Mouse (Mus musculus) gastrocnemius, adult 18-20 months (tissue): ENCODE data around the gene Snrnp40. TPM values are rescaled to one million over a fixed set of nuclear protein-coding genes. Genes with fewer than 3 reads are reported as not detected.

Experiments
- DNase-seq: peaks from one replicate; pipeline ENCODE4 v3.0.0; 2021; ENCODE audit warnings: low spot score
- long read RNA-seq, 2 experiments: library from polyadenylated mRNA; stranded (forward); transcript quantifications; one replicate each; pipeline ENCODE4 v2.0.0; 2021
- total RNA-seq, 2 experiments: library from RNA; stranded (reverse); gene quantifications; 2 replicates each; pipeline ENCODE4 v1.2.3; 2021

Snrnp40 gene
- total RNA-seq, result 10 to 100 TPM; 11.6 to 11.7 TPM
- long read RNA-seq, experiment 1, transcript Snrnp40-201 (10 exons, 1,584 nt), result major isoform, 20 of 24 reads
- long read RNA-seq, experiment 1, partial matches to known transcripts, result 2 of 24 reads
- long read RNA-seq, experiment 1, other reads (novel, unspliced or antisense), result 2 of 24 reads
- long read RNA-seq, experiment 2, transcript Snrnp40-201 (10 exons, 1,584 nt), result major isoform, 16 of 20 reads
- long read RNA-seq, experiment 2, partial matches to known transcripts, result 3 of 20 reads
- long read RNA-seq, experiment 2, other reads (novel, unspliced or antisense), result 0 of 20 reads

DNA sequence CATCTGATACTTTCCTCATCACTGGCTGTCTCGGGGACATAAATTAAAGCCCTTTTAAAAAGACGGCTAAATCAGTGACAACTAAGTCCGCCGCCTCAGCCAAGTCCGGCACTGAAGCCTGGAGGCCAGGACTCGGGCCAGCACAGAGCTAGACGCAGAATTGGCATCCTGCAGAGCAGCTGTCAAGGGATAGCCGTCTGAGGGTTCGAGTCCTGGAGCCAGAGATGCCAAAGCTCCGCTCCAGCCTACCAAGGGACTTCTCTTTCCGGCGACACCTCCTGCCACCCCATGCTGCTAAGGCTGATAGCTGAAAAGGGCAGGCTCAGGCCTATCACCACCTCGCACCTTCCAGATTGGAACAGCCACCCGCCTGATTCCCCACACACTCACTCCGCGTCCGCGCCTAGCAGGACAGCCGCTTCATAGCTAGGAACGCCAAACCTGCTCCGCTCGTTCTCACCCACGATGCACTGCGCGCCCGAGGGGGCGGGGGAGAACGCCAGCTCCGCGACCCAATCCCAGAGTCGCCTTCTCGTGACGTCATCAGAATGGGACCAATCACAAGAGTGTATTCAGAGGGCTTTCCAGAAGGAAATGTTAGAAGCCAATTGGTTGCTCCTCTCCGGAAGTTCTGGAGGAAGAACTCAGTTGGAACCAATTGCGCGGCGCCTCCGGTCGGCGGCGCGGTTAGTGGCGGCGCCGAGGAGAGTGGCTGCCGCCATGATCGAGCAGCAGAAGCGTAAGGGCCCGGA, at the start of gene Snrnp40, which contains the start of gene Zcchc17:
Gene Snrnp40, plus strand, starts transcription at position 647 of the 752 bp plus-strand sequence.
Gene Zcchc17, minus strand, starts transcription at position 458 of the 752 bp plus-strand sequence.
- DNase-seq, result peak; percentile 100

DNA sequence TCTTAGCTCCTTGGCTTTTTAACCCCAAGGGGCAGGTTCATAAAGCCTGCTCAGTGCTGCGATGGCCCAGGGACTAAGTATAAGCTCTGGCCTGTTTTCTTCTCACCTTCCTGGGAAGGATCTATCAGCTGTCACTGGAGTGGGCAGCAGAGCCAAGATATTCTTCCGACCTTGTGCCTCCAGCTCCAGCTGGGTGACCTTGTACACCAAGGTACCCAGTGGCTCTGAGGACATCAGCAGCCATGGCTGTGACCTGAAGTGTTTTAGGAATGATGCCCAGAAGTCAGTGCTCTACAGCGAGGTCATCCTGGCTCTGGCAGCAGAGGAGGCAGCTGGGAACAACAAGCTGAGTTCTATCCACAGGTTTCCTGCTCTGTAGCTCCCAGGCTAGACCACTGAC, 47.4 kb upstream of the Snrnp40 start:
- DNase-seq, result peak; percentile 54

DNA sequence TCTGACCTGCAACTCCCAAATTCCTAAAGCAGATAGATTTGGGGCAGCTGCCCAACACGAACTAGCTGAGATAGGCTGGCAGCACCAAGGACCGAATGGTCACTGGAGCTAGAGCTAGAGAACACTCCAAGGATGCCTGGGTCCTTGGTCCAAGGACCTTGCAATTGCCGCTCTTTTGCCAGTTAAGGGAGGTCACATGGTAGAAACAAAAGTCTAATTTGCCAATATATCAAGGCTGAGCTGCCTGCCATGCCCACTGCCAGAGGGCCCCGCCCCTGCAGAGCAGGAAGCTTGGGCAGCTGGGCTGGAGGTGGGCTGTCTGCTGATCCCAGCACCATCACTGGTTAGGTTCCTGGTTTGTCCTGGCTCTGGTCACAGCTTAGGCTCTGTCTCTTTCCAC, 46.4 kb upstream of the Snrnp40 start:
- no peak for DNase-seq

DNA sequence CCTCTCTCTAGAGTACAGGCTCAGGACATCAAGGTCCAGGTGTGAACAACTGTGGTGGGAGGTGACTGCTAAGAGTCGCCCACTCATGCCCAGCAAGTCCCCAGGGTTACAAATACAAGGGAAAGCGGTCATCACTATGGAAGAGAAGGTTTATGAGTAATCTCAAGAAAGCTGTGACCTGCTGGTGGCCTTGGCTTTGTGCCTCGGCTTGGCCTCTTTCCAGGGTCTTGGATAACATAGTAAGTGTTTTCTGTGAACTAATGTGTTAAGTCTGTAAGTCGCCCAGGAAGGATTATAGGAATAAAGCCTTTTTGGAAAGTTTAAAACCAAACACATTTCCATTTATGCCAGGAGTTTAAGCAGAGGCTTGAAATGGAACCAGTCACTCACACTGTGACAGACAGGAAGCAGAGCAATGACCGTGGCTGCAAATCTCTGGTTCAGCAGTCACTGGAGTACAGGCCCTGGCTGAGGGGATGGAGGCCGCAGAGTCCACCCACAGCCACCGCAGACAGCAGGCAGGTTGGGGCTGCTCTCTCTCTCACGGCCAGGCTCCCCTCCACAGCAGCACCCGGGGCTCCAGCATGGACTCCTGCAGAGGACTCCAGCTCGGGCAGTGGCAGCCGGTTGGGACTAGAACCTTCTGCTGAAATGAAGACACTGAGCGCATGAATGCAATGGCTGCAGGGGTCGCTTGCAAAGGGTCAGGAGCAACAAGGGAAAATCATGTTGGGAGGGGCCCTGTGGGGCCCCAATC, 44.0 kb upstream of the Snrnp40 start:
- DNase-seq, result no peak

DNA sequence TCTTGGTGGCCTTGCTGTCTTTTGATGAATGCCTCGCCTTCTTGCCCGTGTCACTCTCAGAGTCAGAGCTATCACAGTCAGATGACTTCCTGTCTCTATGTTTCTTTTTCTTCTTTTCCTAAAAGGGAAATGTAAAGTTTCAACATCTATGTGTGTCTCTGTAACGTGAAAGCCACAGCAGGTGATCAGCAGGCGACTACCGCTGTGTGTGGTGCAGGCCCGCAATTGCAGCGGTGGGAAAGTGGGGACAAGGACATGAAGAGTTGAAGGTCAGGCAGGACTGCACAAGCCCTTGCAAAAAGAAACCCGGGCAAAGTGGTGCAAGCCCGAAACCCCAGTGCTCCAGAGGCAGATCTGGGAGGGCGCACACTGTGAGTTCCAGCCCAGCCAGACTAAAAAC, 43.2 kb upstream of the Snrnp40 start:
- DNase-seq, result no peak

DNA sequence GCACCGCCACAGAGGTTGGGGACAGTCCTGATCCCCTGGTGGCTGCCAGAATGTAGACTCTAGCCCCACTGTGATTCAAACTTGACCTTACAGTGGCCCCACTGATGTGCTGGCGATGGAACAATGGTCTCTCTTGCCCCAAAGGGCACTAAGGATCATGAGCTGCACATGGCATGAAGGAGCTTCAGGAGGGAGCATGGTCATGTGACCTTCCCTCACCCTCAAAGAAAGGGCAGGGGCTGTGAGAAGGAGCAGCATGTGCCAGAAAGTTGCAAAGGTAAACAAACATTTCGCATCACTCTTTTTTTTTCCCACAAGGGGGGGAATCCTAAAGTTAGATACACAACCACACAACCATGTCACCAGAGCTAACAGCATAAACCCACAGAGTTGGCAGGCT, 41.8 kb upstream of the Snrnp40 start:
- DNase-seq, result no peak

DNA sequence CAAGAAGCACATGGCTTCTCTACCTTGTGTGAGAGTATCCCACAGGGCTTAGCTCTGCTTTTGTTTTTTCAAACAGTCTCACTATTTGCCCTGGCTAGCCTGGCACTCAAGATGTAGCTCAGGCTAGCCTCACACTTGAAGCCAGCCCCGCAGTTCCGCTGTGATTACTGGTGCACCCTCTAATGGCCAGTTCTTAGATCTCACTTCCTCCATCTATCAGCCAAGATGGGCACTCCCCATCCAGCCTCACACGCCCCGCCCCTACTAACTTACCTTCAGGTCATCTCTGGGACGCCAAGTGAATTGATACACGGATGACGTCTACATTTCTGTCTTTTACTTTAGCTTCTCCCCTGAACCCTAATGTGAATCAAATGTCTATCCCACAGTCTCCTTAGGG, 40.4 kb upstream of the Snrnp40 start:
- DNase-seq, result no peak

DNA sequence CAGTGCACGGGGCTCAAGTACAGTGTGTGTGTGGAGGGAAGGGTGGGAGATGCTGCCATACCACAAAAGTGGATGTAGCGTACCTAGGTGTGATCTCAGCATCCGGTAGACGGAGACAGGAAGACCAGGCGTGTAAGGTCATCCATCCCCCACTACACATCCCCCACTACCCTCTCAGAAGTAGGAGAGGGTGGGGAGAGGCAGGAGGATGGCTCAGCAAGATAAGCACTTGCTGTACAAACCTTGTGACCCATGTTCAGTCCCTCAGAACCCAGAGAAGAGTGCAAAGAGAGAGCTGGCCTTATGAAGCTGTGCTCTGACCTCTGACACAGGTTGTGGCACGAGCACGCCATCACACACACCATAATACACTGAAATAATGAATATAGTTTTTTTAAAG, 38.3 kb upstream of the Snrnp40 start:
- no peak for DNase-seq

DNA sequence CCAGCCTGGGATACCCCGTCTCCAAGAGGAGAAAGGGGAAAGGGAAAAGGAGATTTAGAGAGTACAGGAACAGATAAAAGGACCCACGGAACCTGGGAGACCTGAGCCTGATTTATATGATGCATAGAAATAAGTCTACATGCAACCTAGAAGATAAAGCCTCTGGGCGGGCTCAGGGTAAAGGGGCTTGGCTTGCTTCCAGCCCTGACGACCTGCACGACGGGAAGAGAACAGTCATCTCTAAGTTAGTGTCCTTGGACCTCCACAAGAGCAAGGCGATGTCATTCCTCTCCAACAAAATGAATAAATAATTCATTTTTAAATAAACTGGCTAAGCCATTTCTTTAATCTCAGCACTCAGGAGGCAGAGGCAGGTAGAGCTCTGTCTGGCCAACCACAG, 37.4 kb upstream of the Snrnp40 start:
- DNase-seq, result no peak

DNA sequence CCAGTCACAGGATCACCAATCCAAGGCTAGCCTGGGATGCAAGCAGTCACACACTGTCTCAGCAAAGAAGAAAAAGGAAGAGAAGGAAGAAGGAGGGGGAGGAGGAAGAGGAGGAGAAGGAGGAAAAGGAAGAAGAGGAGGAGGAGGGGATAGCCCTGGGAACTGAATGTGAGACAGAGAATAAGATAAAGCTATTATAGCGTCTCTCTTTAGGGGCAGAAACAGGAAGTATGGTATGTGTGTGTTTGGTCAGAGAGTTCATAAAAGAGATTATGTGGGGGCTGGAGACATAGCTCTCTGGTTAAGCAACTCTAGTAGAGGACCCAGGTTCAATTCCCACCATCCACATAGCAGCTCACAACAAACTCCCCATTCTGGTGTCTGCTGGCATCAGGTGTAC, 36.8 kb upstream of the Snrnp40 start:
- DNase-seq, result no peak

DNA sequence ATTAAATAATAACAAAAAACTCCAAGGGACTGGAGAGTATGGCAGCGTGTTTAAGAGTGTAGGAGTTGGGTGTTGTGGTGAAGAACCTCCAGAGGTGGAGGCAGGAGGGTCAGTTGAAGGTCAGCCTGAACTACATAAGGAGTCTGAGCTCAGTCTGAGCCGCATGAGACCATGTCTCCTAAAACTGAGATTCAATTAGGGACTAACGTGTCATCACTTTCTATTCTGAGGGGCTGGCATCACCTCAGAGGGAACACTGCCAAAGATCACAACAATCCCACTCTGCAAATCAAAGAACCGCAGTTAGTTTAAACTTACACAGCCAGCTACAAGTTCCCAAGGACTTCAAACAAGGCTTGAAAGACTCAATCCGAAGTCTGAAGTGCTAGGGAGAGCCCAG, 36.3 kb upstream of the Snrnp40 start:
- DNase-seq, result peak; percentile 71

DNA sequence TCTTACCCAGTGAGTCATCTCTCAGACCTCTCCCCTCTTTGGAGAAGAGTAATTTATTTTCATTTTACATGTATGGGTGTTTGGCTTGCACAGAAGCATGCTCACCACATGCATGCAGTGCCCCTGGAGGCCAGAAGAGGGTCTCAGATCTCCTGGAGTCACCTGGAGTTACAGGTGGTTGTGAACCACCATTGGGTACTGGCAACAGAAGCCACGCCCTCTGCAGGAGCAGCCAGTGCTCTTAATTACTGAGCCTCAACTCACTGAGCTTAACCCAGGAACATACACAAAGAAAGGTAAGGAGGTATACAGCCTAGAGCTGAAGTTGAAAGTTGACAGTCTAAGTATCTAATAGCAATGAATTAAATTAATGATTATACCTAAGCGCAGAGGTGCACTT, 34.5 kb upstream of the Snrnp40 start:
- no peak for DNase-seq

DNA sequence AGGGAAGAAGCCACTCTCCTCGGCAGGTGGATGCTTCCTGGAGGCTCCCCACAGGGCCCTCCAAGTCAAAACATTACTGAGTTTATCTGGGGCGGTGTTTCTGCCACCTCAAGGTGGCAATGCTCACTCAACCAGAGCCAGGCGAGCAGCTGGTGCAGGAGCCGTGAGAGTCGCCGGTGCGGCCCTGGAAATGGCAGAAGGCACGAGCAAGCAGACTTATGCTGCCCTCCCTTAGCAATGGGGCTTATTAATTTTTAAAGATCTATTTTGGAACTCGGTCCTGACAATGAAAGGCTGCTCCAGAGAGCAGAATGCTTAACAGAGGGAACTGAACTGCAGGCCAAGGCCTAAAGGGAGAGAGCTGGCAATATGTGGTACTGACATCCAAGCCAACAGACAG, 32.6 kb upstream of the Snrnp40 start:
- no peak for DNase-seq

DNA sequence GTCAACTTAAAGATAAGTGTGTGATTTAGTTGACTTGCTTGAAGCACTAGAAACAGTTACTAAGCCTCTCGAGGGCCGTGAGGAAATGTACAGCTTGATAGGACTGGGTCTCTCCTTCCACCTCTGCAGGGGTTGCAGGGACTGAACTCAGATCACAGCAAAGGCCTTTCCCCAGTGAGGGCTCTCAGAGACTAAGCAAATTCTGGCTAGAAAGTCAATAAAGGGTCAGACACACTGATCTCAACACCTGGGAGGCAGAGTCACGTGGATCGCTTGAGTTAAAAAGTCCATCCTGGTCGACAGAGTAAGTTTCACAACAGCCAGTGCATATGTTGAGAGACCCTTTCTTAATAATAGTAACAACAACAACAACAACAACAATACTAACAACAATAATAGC, 24.1 kb upstream of the Snrnp40 start:
- DNase-seq, result no peak

DNA sequence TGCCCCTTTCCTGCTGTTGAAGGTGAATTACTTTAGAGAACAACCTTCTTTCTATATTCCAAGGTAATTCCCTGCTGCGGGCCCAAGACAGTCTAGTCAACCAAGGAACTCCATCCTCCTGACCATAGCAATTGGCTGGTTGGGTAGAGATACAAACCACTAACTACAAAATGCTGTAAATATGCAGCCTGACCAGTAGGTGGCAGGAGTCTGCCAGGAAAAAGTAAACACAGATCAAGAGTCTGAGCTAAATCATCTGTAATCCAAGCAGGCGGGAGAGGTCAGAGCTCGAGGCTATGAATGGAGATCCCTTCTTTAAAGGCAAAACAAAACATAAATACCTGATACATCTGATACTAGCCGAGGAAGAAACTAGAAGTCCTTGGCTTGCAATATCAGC, 18.2 kb upstream of the Snrnp40 start:
- DNase-seq, result peak; percentile 66

DNA sequence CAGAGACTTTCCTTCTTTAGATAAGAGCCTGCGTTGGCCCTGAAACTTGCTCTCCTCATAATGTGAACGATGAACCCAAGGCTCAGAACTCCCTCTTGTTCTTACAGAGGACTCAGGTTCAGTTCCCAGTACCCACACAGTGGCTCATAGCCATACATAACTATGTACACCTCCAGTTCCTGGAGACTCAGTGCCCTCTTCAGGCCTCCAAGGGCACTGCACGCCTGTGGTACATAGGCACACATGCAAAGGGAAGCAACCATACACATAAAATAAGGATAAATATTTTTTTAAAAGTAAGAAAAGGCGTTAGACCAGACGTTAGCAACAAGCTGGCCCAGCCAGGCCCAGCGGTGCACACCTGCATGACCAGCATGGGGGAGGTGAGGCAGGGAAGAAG, 10.3 kb upstream of the Snrnp40 start:
- DNase-seq, result no peak

DNA sequence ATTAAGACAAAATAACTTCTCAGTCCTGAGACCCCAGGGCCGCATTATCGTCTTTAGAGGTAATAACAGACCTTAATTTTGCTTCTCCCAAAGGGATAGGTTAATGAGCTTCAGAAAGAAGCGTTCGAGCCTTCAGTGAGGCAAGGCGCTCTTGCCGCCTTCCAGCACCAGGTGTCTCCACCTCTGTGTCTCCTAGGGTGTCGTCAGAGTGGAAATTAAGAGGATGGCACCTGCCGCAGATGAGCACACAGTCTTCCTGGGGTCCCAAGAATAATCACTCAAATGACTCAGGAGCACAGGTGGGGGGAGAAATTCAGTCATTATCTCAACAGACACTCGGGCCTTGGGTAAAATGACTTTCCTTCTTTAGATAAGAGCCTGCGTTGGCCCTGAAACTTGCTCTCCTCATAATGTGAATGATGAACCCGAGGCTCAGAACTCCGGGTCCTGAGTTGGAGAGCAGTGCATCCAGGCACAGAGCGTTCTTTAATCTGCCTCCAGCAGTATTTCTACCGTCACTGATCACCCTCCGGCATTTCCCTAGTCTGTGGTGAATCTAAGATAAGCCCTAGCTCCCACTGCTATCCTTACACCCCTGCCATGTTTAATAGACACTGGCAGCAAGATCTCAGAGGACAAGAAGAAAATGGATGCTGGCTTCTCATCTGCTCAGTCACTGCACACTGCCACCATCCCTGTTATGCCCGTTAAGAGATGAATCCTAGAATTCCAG, 9.1 kb upstream of the Snrnp40 start:
- no peak for DNase-seq

DNA sequence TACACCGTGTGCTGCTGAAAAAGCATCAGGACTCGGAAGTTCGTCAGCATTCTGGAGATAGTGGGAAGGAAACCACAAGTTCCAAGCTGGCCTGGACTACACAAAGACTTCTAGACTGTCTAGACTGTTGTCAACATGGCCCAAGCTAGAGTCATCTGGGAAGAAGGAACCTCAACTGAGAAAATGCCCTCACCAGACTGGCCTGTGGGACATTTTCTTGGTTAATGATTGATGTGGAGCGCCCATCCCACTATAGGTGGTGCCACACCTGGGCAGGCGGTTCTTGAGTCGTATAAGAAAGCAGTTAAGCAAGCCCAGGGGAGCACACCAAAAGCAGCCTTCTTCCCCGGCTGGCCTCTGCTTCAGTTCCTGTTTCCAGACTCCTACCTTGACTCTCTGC, 7.3 kb upstream of the Snrnp40 start:
- DNase-seq, result no peak

DNA sequence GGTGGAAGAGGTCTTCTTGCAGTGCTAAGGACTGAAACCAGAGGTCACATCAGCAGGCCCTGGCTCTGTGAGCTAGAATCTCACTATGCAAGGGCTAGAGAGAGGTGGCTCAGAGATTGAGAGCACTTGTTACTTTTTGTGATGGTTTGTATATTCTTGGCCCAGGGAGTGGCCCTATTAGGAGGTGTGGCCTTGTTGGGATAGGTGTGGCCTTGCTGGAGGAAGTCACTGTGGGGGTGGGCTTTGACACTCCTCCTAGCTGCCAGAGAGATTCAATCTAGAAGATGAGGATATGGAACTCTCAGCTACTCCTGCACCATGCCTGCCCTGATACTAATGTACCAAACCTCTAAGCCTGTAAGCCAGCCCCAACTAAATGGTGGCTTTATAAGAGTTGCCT, 2.0 kb upstream of the Snrnp40 start:
- DNase-seq, result no peak

DNA sequence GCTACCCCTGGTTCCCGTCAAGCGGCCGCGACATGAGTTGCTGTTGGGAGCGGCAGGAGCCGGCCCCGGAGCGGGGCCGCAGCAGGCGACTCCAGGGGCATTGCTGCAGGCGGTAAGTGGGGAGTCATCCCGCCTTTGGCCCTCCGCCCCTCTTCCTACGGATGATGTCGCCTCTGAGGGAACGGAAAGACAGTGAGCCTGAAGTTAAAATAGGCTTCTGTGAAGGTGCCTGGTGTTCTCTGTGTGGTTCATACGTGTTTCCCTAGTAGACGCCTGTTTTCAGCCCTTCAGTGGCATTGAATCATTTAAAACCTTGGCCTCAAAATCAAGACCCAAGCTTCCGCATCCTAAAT, 282 bp downstream of the Snrnp40 start:
- DNase-seq, result no peak

DNA sequence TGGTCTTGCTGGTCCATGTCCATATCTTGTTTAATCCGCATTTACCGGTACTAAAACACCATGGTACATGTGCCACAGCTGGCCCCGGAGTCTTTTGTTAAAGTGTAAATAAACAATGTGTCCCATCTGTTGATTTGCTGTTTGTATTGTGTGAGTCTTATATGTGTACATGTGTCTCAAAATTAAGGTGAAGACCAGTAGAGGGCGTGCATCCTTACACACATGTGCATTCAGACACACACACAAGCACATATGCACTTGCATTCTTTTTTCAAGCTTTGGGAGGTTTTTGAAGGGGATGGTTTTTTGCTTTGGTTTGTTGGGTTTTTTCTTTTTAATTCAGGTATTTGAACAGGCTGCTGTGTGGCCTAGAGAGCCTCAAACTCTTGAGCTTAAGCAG, 16.7 kb downstream of the Snrnp40 start:
- DNase-seq, result no peak

DNA sequence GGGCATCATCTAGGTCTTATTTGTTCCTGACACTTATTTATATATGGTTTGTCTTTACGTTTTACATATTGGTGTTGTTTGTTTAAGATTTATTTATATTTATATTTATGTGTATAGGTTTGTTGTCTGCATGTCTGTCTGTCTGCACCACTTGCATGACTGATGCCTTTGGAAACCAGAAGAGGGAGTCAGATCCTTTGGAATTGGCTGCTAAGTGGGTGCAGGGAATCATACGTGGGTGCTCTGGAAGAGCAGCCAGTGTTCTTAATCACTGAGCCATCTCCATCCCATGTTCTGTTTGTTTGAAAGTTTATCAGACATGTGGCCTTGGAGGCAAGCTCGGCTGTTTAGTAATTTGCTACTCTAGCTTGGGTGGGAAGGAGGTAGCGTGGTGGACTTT, 17.6 kb downstream of the Snrnp40 start:
- DNase-seq, result no peak
